Comparison of ENCODE assay signal across 15 mouse cellular contexts in genomic region chr3:127294610-127295349, GRCm38 (mm10).
DNase-seq lines count a peak whose midpoint lies in the region; ATAC-seq and TF ChIP-seq lines count a peak whose summit lies in the region.
"Had no signal": no experiment of that assay in that cellular context is flagged by ENCODE, and none has a peak within 500 bp of the region (broad histone marks: within the 10 kb centered on the region; RNA-seq: fewer than 3 reads in every experiment).

No protein-coding gene starts in this region.

- H3K9ac ChIP-seq in forebrain, embryonic 12.5 days, result no peak overlapping the region
- H3K9ac ChIP-seq in hindbrain, embryonic 14.5 days, result peak overlapping the region; percentile 28
- no peak overlapping the region for H3K9ac ChIP-seq in neural tube, embryonic 12.5 days
- no peak overlapping the region for H3K9ac ChIP-seq in heart, adult 2 months (ENCODE audit: low read depth, low read length)
- H3K9ac ChIP-seq: heart, embryonic 12.5 days; lung, embryonic 15.5 days had no signal

- H3K4me1 ChIP-seq in forebrain, embryonic 12.5 days, result peaks cover 30% of the 10 kb centered on the region
- peaks cover 33% of the 10 kb centered on the region for H3K4me1 ChIP-seq in hindbrain, embryonic 14.5 days (replicated peaks; ENCODE audit: control insufficient read depth, insufficient read depth, low read length)
- peaks cover 28% of the 10 kb centered on the region for H3K4me1 ChIP-seq in neural tube, embryonic 12.5 days
- H3K4me1 ChIP-seq in heart, adult 2 months (ENCODE audit: control insufficient read depth, insufficient read depth, low read length), result no peaks in the 10 kb centered on the region
- H3K4me1 ChIP-seq: lung, embryonic 15.5 days had no signal

- no peak for ATAC-seq in forebrain, embryonic 12.5 days (ENCODE audit: low FRiP score)
- ATAC-seq in hindbrain, embryonic 14.5 days (ENCODE audit: low FRiP score), result no peak
- no peak for ATAC-seq in neural tube, embryonic 12.5 days (ENCODE audit: low FRiP score, low read depth)

- H3K27me3 ChIP-seq in forebrain, embryonic 12.5 days, result 0 out of 2 replicates have a peak, but pooled peaks cover 3% of the 10 kb centered on the region
- no peaks in the 10 kb centered on the region for H3K27me3 ChIP-seq in hindbrain, embryonic 14.5 days (ENCODE audit: control insufficient read depth, insufficient read depth, low read length)
- H3K27me3 ChIP-seq in neural tube, embryonic 12.5 days (replicated peaks), result no peaks in the 10 kb centered on the region
- H3K27me3 ChIP-seq in heart, adult 2 months (ENCODE audit: control insufficient read depth, insufficient read depth, low read length), result no peaks in the 10 kb centered on the region
- H3K27me3 ChIP-seq: heart, embryonic 12.5 days; lung, embryonic 15.5 days had no signal

- no peak for TF ChIP-seq EP300 in heart, adult 2 months (IDR thresholded peaks at IDR 0.05; ENCODE audit: insufficient read depth, low read depth, low read length)

- intact Hi-C loops in left cerebral cortex, adult 2 months (cut with DNase I), result no loop called here
- intact Hi-C loops in heart, adult 2 months (cut with DNase I), result no loop called here

- DNase-seq in left cerebral cortex, adult 2 months (ENCODE audit: extremely low spot score in 1 of 2, low spot score in 2 of 2), result no peak
- no peak for DNase-seq in left cerebral cortex, adult 9 months (ENCODE audit: low spot score in 2 of 2)
- DNase-seq in hindbrain, embryonic 14.5 days (ENCODE audit: low spot score), result no peak
- no peak for DNase-seq in heart, adult 2 months
- no peak for DNase-seq in adrenal gland, adult 2 months
- no peak for DNase-seq in thymus, postnatal 10 days (ENCODE audit: low spot score in 2 of 2)
- DNase-seq: B cell, adult 2 months; kidney, adult 8-10 months; right cerebral cortex, postnatal 14 days; thymus, adult 18-20 months had no signal

- TF ChIP-seq CTCF in left cerebral cortex, adult 2 months (IDR thresholded peaks at IDR 0.05), result no peak
- no peak for TF ChIP-seq CTCF in heart, adult 2 months (IDR thresholded peaks at IDR 0.05)

- no peak for TF ChIP-seq POLR2A in heart, adult 2 months (IDR thresholded peaks at IDR 0.05; ENCODE audit: insufficient read depth, low read depth, low read length)

- H3K27ac ChIP-seq in left cerebral cortex, adult 2 months, result peak overlapping the region; percentile 73
- H3K27ac ChIP-seq in forebrain, embryonic 12.5 days, result peak overlapping the region; percentile 78
- H3K27ac ChIP-seq in hindbrain, embryonic 14.5 days, result peak overlapping the region; percentile 70
- H3K27ac ChIP-seq in neural tube, embryonic 12.5 days, result peak overlapping the region; percentile 57; the same call in 1 of the 2 replicates
- H3K27ac ChIP-seq in heart, adult 2 months, result no peak overlapping the region
- H3K27ac ChIP-seq: lung, embryonic 15.5 days had no signal

- H3K36me3 ChIP-seq in forebrain, embryonic 12.5 days (replicated peaks), result no peaks in the 10 kb centered on the region
- H3K36me3 ChIP-seq in hindbrain, embryonic 14.5 days (replicated peaks; ENCODE audit: control insufficient read depth, insufficient read depth), result no peaks in the 10 kb centered on the region
- no peaks in the 10 kb centered on the region for H3K36me3 ChIP-seq in neural tube, embryonic 12.5 days
- H3K36me3 ChIP-seq in heart, adult 2 months (ENCODE audit: control insufficient read depth, insufficient read depth, low read length), result no peaks in the 10 kb centered on the region
- H3K36me3 ChIP-seq: heart, embryonic 12.5 days; lung, embryonic 15.5 days had no signal

- WGBS in forebrain, embryonic 12.5 days, result 69% methylated on average over 9 of the region's 9 CpGs
- WGBS in hindbrain, embryonic 14.5 days, result 61% methylated on average over 9 of the region's 9 CpGs
- 74% methylated on average over 9 of the region's 9 CpGs for WGBS in neural tube, embryonic 12.5 days
- 64% methylated on average over 9 of the region's 9 CpGs for WGBS in heart, adult 2 months

- no peaks in the 10 kb centered on the region for H3K9me3 ChIP-seq in forebrain, embryonic 12.5 days
- no peaks in the 10 kb centered on the region for H3K9me3 ChIP-seq in hindbrain, embryonic 14.5 days (ENCODE audit: control insufficient read depth, low read length)
- H3K9me3 ChIP-seq in neural tube, embryonic 12.5 days, result no peaks in the 10 kb centered on the region
- H3K9me3 ChIP-seq: heart, embryonic 12.5 days; lung, embryonic 15.5 days had no signal

- H3K4me2 ChIP-seq in forebrain, embryonic 12.5 days, result peak overlapping the region; percentile 23; the same call in 1 of the 2 replicates
- H3K4me2 ChIP-seq in hindbrain, embryonic 14.5 days (replicated peaks), result peak overlapping the region; percentile 25; the same call in 1 of the 2 replicates
- 0 out of 2 replicates have a peak overlapping the region, but pooled peaks have one; percentile 27 for H3K4me2 ChIP-seq in neural tube, embryonic 12.5 days (replicated peaks)
- H3K4me2 ChIP-seq: heart, embryonic 12.5 days; liver, embryonic 11.5 days; lung, embryonic 15.5 days had no signal

- no peaks in the 10 kb centered on the region for H3K79me2 ChIP-seq in heart, adult 2 months (replicated peaks; ENCODE audit: control insufficient read depth, insufficient read depth, low read length)

- no peak overlapping the region for H3K4me3 ChIP-seq in left cerebral cortex, adult 2 months
- no peak overlapping the region for H3K4me3 ChIP-seq in forebrain, embryonic 12.5 days (replicated peaks)
- no peak overlapping the region for H3K4me3 ChIP-seq in hindbrain, embryonic 14.5 days (replicated peaks; ENCODE audit: low read length)
- no peak overlapping the region for H3K4me3 ChIP-seq in neural tube, embryonic 12.5 days
- H3K4me3 ChIP-seq in heart, adult 2 months, result no peak overlapping the region
- H3K4me3 ChIP-seq: heart, embryonic 12.5 days; lung, embryonic 15.5 days had no signal
